25 mouse cellular contexts compared by ENCODE assay signal in the genomic region with DNA sequence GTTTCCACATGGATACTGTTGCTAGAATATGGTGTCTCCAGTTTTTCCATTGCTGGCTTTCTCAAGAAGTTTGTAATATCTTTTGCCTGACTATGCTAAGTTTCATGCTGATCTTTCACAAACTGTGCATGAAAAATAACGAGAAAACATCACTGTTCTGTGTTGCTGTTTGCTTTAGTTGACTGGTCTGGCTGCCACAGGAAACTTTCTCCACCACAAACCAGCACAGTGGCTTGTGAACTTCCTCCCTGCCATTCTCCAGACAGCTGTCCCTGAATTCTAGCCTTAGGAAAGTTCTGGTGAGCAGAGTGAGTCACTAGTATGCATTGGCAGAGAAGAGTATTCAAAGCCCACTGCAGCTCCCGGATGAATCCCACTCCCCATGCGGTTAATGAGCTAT. TPM values are rescaled to one million over a fixed set of nuclear protein-coding genes. Genes with fewer than 3 reads are reported as not detected.
DNase-seq lines count a peak whose midpoint lies in the region; ATAC-seq and TF ChIP-seq lines count a peak whose summit lies in the region.
"Had no signal": no experiment of that assay in that cellular context is flagged by ENCODE, and none has a peak within 500 bp of the region (broad histone marks: within the 10 kb centered on the region; RNA-seq: fewer than 3 reads in every experiment).

No protein-coding gene starts in this region.

- 68% methylated on average over 3 of the region's 3 CpGs for WGBS in stomach, embryonic 14.5 days
- WGBS in stomach, postnatal 0 days = 87% methylated on average over 3 of the region's 3 CpGs
- 81% methylated on average over 3 of the region's 3 CpGs for WGBS in midbrain, embryonic 15.5 days

- no peak overlapping the region for H3K4me2 ChIP-seq in stomach, embryonic 14.5 days (replicated peaks; ENCODE audit: low read depth, low read length)
- no peak overlapping the region for H3K4me2 ChIP-seq in stomach, postnatal 0 days (replicated peaks; ENCODE audit: low read depth)
- no peak overlapping the region for H3K4me2 ChIP-seq in midbrain, embryonic 15.5 days
- H3K4me2 ChIP-seq: heart, embryonic 15.5 days; hindbrain, embryonic 12.5 days; liver, embryonic 15.5 days had no signal

- H3K27me3 ChIP-seq in stomach, embryonic 14.5 days (ENCODE audit: control insufficient read depth, insufficient read depth, low read length) = no peaks in the 10 kb centered on the region
- no peaks in the 10 kb centered on the region for H3K27me3 ChIP-seq in stomach, postnatal 0 days (ENCODE audit: control insufficient read depth, insufficient read depth, low read length)
- no peaks in the 10 kb centered on the region for H3K27me3 ChIP-seq in megakaryocyte, embryonic 14.5 days (replicated peaks)
- H3K27me3 ChIP-seq in midbrain, embryonic 15.5 days (replicated peaks) = no peaks in the 10 kb centered on the region
- H3K27me3 ChIP-seq: heart, embryonic 15.5 days; hindbrain, embryonic 12.5 days; liver, embryonic 15.5 days; stomach, embryonic 15.5 days had no signal

- H3K27ac ChIP-seq in gastrocnemius, adult 2 months = peak overlapping the region; percentile 86
- peak overlapping the region; percentile 3; the same call in 1 of the 2 replicates for H3K27ac ChIP-seq in stomach, embryonic 14.5 days (ENCODE audit: low read length)
- no peak overlapping the region for H3K27ac ChIP-seq in stomach, postnatal 0 days (replicated peaks)
- H3K27ac ChIP-seq in midbrain, embryonic 15.5 days = no peak overlapping the region
- H3K27ac ChIP-seq: hindbrain, embryonic 12.5 days; layer of hippocampus, adult 2 months; liver, embryonic 15.5 days had no signal

- TF ChIP-seq CTCF in gastrocnemius, adult 2 months (IDR thresholded peaks at IDR 0.05) = no peak
- no peak for TF ChIP-seq CTCF in stomach, postnatal 0 days (IDR thresholded peaks at IDR 0.05; ENCODE audit: low read depth)

- intact Hi-C loops in gastrocnemius, adult 2 months (cut with DNase I) = no loop called here

- no peak for ATAC-seq in stomach, embryonic 14.5 days (ENCODE audit: insufficient number of reproducible peaks, insufficient read depth, low FRiP score, low read depth)
- no peak for ATAC-seq in stomach, postnatal 0 days (ENCODE audit: low FRiP score, low TSS enrichment)
- ATAC-seq in midbrain, embryonic 15.5 days (replicated peaks) = no peak
- ATAC-seq: forebrain, embryonic 14.5 days had no signal

- H3K9ac ChIP-seq in stomach, embryonic 14.5 days (replicated peaks; ENCODE audit: low read depth, low read length) = no peak overlapping the region
- H3K9ac ChIP-seq in stomach, postnatal 0 days (ENCODE audit: low read length) = no peak overlapping the region
- no peak overlapping the region for H3K9ac ChIP-seq in midbrain, embryonic 15.5 days
- H3K9ac ChIP-seq: heart, embryonic 15.5 days; hindbrain, embryonic 12.5 days; liver, embryonic 15.5 days; stomach, embryonic 15.5 days had no signal

- DNase-seq in gastrocnemius, adult 2 months = no peak
- DNase-seq in gastrocnemius, adult 8-10 months (ENCODE audit: low spot score in 2 of 2) = no peak
- no peak for DNase-seq in stomach, postnatal 0 days (ENCODE audit: low spot score)
- DNase-seq in fibroblast of lung, adult 2 months (ENCODE audit: low read depth) = peak; percentile 83
- DNase-seq in layer of hippocampus, postnatal 36 days = no peak
- DNase-seq: adrenal gland, postnatal 25 days; cerebellum, adult 18-20 months; cerebellum, postnatal 36 days; gastrocnemius, postnatal 36 days; kidney, adult 2 months; kidney, postnatal 10 days; midbrain, embryonic 14.5 days; right cerebral cortex, postnatal 14 days; thymus, adult 2 months had no signal

- H3K36me3 ChIP-seq in stomach, embryonic 14.5 days (ENCODE audit: control insufficient read depth, insufficient read depth, low read length) = no peaks in the 10 kb centered on the region
- H3K36me3 ChIP-seq in stomach, postnatal 0 days (ENCODE audit: control insufficient read depth, insufficient read depth, low read length) = no peaks in the 10 kb centered on the region
- no peaks in the 10 kb centered on the region for H3K36me3 ChIP-seq in megakaryocyte, embryonic 14.5 days (replicated peaks; ENCODE audit: low read length)
- H3K36me3 ChIP-seq in midbrain, embryonic 15.5 days (replicated peaks) = no peaks in the 10 kb centered on the region
- H3K36me3 ChIP-seq: G1E; heart, embryonic 15.5 days; hindbrain, embryonic 12.5 days; liver, embryonic 15.5 days; stomach, embryonic 15.5 days had no signal

- no peak for TF ChIP-seq EP300 in stomach, postnatal 0 days (optimal IDR thresholded peaks at IDR 0.05)

- no peaks in the 10 kb centered on the region for H3K9me3 ChIP-seq in stomach, embryonic 14.5 days (ENCODE audit: control insufficient read depth, low read depth, low read length)
- no peaks in the 10 kb centered on the region for H3K9me3 ChIP-seq in stomach, postnatal 0 days (ENCODE audit: control insufficient read depth, low read length)
- H3K9me3 ChIP-seq in megakaryocyte, embryonic 14.5 days = no peaks in the 10 kb centered on the region
- H3K9me3 ChIP-seq in midbrain, embryonic 15.5 days = no peaks in the 10 kb centered on the region
- H3K9me3 ChIP-seq: G1E; heart, embryonic 15.5 days; hindbrain, embryonic 12.5 days; liver, embryonic 15.5 days; stomach, embryonic 15.5 days had no signal

- no peak overlapping the region for H3K4me3 ChIP-seq in gastrocnemius, adult 2 months
- H3K4me3 ChIP-seq in stomach, embryonic 14.5 days (ENCODE audit: low read depth, low read length) = no peak overlapping the region
- no peak overlapping the region for H3K4me3 ChIP-seq in stomach, postnatal 0 days (ENCODE audit: low read depth, low read length)
- peak overlapping the region; percentile 84 for H3K4me3 ChIP-seq in megakaryocyte, embryonic 14.5 days (replicated peaks)
- no peak overlapping the region for H3K4me3 ChIP-seq in midbrain, embryonic 15.5 days
- H3K4me3 ChIP-seq: heart, embryonic 15.5 days; hindbrain, embryonic 12.5 days; layer of hippocampus, adult 2 months; liver, embryonic 15.5 days; myocyte; stomach, embryonic 15.5 days had no signal

- H3K4me1 ChIP-seq in stomach, embryonic 14.5 days (ENCODE audit: control insufficient read depth, insufficient read depth, low read length) = no peaks in the 10 kb centered on the region
- H3K4me1 ChIP-seq in stomach, postnatal 0 days (replicated peaks; ENCODE audit: control insufficient read depth, insufficient read depth) = no peaks in the 10 kb centered on the region
- peaks cover 17% of the 10 kb centered on the region for H3K4me1 ChIP-seq in megakaryocyte, embryonic 14.5 days
- no peaks in the 10 kb centered on the region for H3K4me1 ChIP-seq in midbrain, embryonic 15.5 days
- H3K4me1 ChIP-seq: heart, embryonic 15.5 days; hindbrain, embryonic 12.5 days; liver, embryonic 15.5 days; stomach, embryonic 15.5 days had no signal

RNA-seq across cellular contexts. Expression of a gene that starts 1.1 kb away (rescaled TPM):
- total RNA-seq in gastrocnemius, adult 2 months (2021) = 1 to 10 TPM; 3.8 to 7.2 TPM
- 1 to 10 TPM; 2.4 to 4.9 (median 4.1) TPM for total RNA-seq in gastrocnemius, adult 8-10 months (2022)
- 21.8 and 25.8 TPM in 2 replicates for polyA plus RNA-seq in stomach, embryonic 14.5 days (2014; fragmentation: Nextera tagmentation; extraction: Ambion mirVana)
- 2.3 and 4.0 TPM in 2 replicates for polyA plus RNA-seq in stomach, postnatal 0 days (2015; fragmentation: Nextera tagmentation; extraction: Ambion mirVana)
- not detected in 2 replicates for polyA plus RNA-seq in megakaryocyte, embryonic 14.5 days (2012; ENCODE audit: insufficient read depth, low replicate concordance)
- total RNA-seq in layer of hippocampus, postnatal 36 days (2021) = 1 to 10 TPM in 1 of 2 experiments, under 1 TPM in 1; 0.35 to 1.6 TPM
- 0.50 and 0.88 TPM in 2 replicates for polyA plus RNA-seq in midbrain, embryonic 15.5 days (2015; fragmentation: Nextera tagmentation; extraction: Ambion mirVana)
- total RNA-seq: G1E had no signal
- polyA plus RNA-seq: G1E had no signal

Comparison
In these comparisons a context has a peak if more than half of its experiments do, and no peak if none do; other contexts are left out.
1. H3K27ac ChIP-seq: peak in gastrocnemius, adult 2 months (single experiment) and stomach, embryonic 14.5 days (single experiment); none in stomach, postnatal 0 days (single experiment) and midbrain, embryonic 15.5 days (single experiment).